Mouse (Mus musculus) midbrain, embryonic 14.5 days (tissue): Measurements from ENCODE around the gene C2cd4d. TPM values are rescaled to one million over a fixed set of nuclear protein-coding genes. Genes with fewer than 3 reads are reported as not detected.
A peak's percentile ranks its signal among the peaks of the same experiment; 100 is the strongest.

Experiments
- ATAC-seq: fragments of 200-750 bp; cut with Nextera tagmentation; 2 replicates; pipeline ENCODE4 v1.8.0; 2017; ENCODE audit warnings: moderate number of reproducible peaks, moderate library complexity; ENCODE audit not compliant: low FRiP score, low TSS enrichment
- DNase-seq: peaks from one replicate; pipeline ENCODE4 v3.0.0-alpha.2; 2015
- H3K27ac ChIP-seq: fragments of 300-500 bp; sonication (generic); replicated peaks from 2 replicates; pipeline ENCODE4 v1.5.1; 2014; ENCODE audit warnings: mild to moderate bottlenecking, low read depth, low read length, moderate library complexity
- H3K27me3 ChIP-seq: fragments of 300-500 bp; sonication (generic); 2 replicates; pipeline ENCODE4 v1.6.1; 2014; ENCODE audit warnings: low read length, control low read depth, mixed read lengths; ENCODE audit not compliant: control insufficient read depth, insufficient read depth
- H3K36me3 ChIP-seq: fragments of 300-500 bp; sonication (generic); 2 replicates; pipeline ENCODE4 v1.6.1; 2014; ENCODE audit warnings: low read length, control low read depth; ENCODE audit not compliant: control insufficient read depth, insufficient read depth
- H3K4me1 ChIP-seq: fragments of 300-500 bp; sonication (generic); 2 replicates; pipeline ENCODE4 v1.6.1; 2014; ENCODE audit warnings: mild to moderate bottlenecking, antibody characterized with exemption, low read length, control low read depth; ENCODE audit not compliant: control insufficient read depth, insufficient read depth
- H3K4me2 ChIP-seq: fragments of 300-500 bp; sonication (generic); 2 replicates; pipeline ENCODE4 v1.6.1; 2014; ENCODE audit warnings: mild to moderate bottlenecking, low read length, moderate library complexity
- H3K4me3 ChIP-seq: fragments of 300-500 bp; sonication (generic); replicated peaks from 2 replicates; pipeline ENCODE4 v1.5.1; 2014; ENCODE audit warnings: low read depth, low read length
- H3K9ac ChIP-seq: fragments of 300-500 bp; sonication (generic); replicated peaks from 2 replicates; pipeline ENCODE4 v1.6.1; 2014; ENCODE audit warnings: mild to moderate bottlenecking, low read length, moderate library complexity
- H3K9me3 ChIP-seq: fragments of 300-500 bp; sonication (generic); 2 replicates; pipeline ENCODE4 v1.6.1; 2016; ENCODE audit warnings: low read length, control low read depth, mixed read lengths; ENCODE audit not compliant: control insufficient read depth
- WGBS: fragments of 180-500 bp; shearing (Covaris S2); extraction: QIAGEN DNeasy Blood & Tissue Kit; methylation state at CpG from one replicate; pipeline ENCODE4 v1.1.7; 2014; 5-methylcytosine and 5-hydroxymethylcytosine counted together
- polyA plus RNA-seq: library from polyadenylated mRNA; unstranded; fragments of >200 nt; fragmentation: Nextera tagmentation; extraction: Ambion mirVana; gene quantifications from 2 replicates; pipeline ENCODE4 v1.2.1, GENCODE M21; 2014

Gene C2cd4d
- polyA plus RNA-seq, 1 experiment from 2014 or later = 3.1 TPM

GRCm38 (mm10) chr3:94372038-94372437 is 9.8 kb downstream of the C2cd4d start:
- Histone ChIP-seq H3K4me2 (peak overlapping the region; percentile 20), H3K27me3 (peaks cover 3% of the 10 kb centered on the region; the same call in 1 of the 2 replicates), H3K27ac (no peak overlapping the region), H3K9ac (no peak overlapping the region), H3K36me3 (no peaks in the 10 kb centered on the region), H3K9me3 (no peaks in the 10 kb centered on the region), H3K4me1 (peaks cover 9% of the 10 kb centered on the region), H3K4me3 (no peak overlapping the region)
- 0 out of 2 replicates have a peak, but pooled peaks have one; percentile 5 for ATAC-seq
- DNase-seq = no peak
- 0% methylated on average over 3 of the region's 3 CpGs for WGBS

GRCm38 (mm10) chr3:94372641-94373040 is 10.4 kb downstream of the C2cd4d start, which contains the start of gene Rorc:
TSS of gene Rorc (plus strand) at chr3:94372794.
- Histone ChIP-seq H3K4me1 (peaks cover 9% of the 10 kb centered on the region), H3K4me3 (no peak within 1 kb of the TSS), H3K36me3 (no peaks in the 10 kb centered on the region), H3K27me3 (peaks cover 3% of the 10 kb centered on the region; the same call in 1 of the 2 replicates), H3K9ac (no peak within 1 kb of the TSS; the same call in 1 of the 2 replicates), H3K27ac (no peak within 1 kb of the TSS), H3K9me3 (no peaks in the 10 kb centered on the region), H3K4me2 (peak within 1 kb of the TSS; percentile 38)
- no peak; the same call in 1 of the 2 replicates for ATAC-seq
- 19% methylated on average over 5 of the region's 5 CpGs for WGBS
- DNase-seq = no peak

- H3K4me3 ChIP-seq = no peak overlapping the region
- H3K9me3 ChIP-seq = no peaks in the 10 kb centered on the region
- H3K27me3 ChIP-seq = peaks cover 3% of the 10 kb centered on the region; the same call in 1 of the 2 replicates
- peaks cover 9% of the 10 kb centered on the region for H3K4me1 ChIP-seq
- H3K27ac ChIP-seq = no peak overlapping the region
- peak overlapping the region; percentile 38 for H3K4me2 ChIP-seq
- ATAC-seq (0 out of 2 replicates have a peak, but pooled peaks have one; percentile 19), DNase-seq (peak; percentile 33)
- no peak overlapping the region; the same call in 1 of the 2 replicates for H3K9ac ChIP-seq
- H3K36me3 ChIP-seq = no peaks in the 10 kb centered on the region
- 4% methylated on average over 10 of the region's 10 CpGs for whole genome bisulfite sequencing
These were observed 10.9 kb downstream of the C2cd4d start for GRCm38 (mm10) chr3:94373090-94373489.

GRCm38 (mm10) chr3:94373597-94374011 is 11.4 kb downstream of the C2cd4d start:
- Histone ChIP-seq H3K27me3 (peaks cover 3% of the 10 kb centered on the region; the same call in 1 of the 2 replicates), H3K4me1 (peaks cover 9% of the 10 kb centered on the region), H3K4me2 (peak overlapping the region; percentile 38), H3K9me3 (no peaks in the 10 kb centered on the region), H3K9ac (no peak overlapping the region), H3K27ac (no peak overlapping the region), H3K4me3 (no peak overlapping the region), H3K36me3 (no peaks in the 10 kb centered on the region)
- ATAC-seq = peak; percentile 37; the same call in 1 of the 2 replicates
- WGBS = 0% methylated on average over 5 of the region's 5 CpGs
- DNase-seq = peak; percentile 59

- ATAC-seq = no peak
- Histone ChIP-seq H3K4me2 (no peak overlapping the region), H3K36me3 (no peaks in the 10 kb centered on the region), H3K9me3 (no peaks in the 10 kb centered on the region), H3K27ac (no peak overlapping the region), H3K27me3 (peaks cover 3% of the 10 kb centered on the region; the same call in 1 of the 2 replicates), H3K4me1 (peaks cover 9% of the 10 kb centered on the region), H3K9ac (no peak overlapping the region), H3K4me3 (no peak overlapping the region)
- DNase-seq = no peak
These were observed 12.4 kb downstream of the C2cd4d start for GRCm38 (mm10) chr3:94374636-94375035.

- no peak overlapping the region for H3K9ac ChIP-seq
- ATAC-seq = no peak
- H3K4me2 ChIP-seq = no peak overlapping the region
- H3K27me3 ChIP-seq = peaks cover 3% of the 10 kb centered on the region; the same call in 1 of the 2 replicates
- H3K4me3 ChIP-seq = no peak overlapping the region
- DNase-seq = no peak
- no peak overlapping the region for H3K27ac ChIP-seq
- no peaks in the 10 kb centered on the region for H3K36me3 ChIP-seq
- H3K9me3 ChIP-seq = no peaks in the 10 kb centered on the region
- peaks cover 9% of the 10 kb centered on the region for H3K4me1 ChIP-seq
- WGBS = 83% methylated on average over 2 of the region's 2 CpGs
These were observed 12.9 kb downstream of the C2cd4d start for GRCm38 (mm10) chr3:94375146-94375545.

- Histone ChIP-seq H3K36me3 (no peaks in the 10 kb centered on the region), H3K27me3 (peaks cover 3% of the 10 kb centered on the region; the same call in 1 of the 2 replicates), H3K4me3 (no peak overlapping the region), H3K4me1 (peaks cover 9% of the 10 kb centered on the region), H3K4me2 (no peak overlapping the region), H3K9me3 (no peaks in the 10 kb centered on the region), H3K27ac (no peak overlapping the region), H3K9ac (no peak overlapping the region)
- 47% methylated on average over 5 of the region's 5 CpGs for WGBS
- ATAC-seq = no peak
- DNase-seq = no peak
These were observed 13.6 kb downstream of the C2cd4d start for GRCm38 (mm10) chr3:94375861-94376260.

- H3K4me3 ChIP-seq = no peak overlapping the region
- H3K27ac ChIP-seq = no peak overlapping the region
- no peaks in the 10 kb centered on the region for H3K9me3 ChIP-seq
- H3K36me3 ChIP-seq = no peaks in the 10 kb centered on the region
- no peak overlapping the region for H3K9ac ChIP-seq
- H3K4me2 ChIP-seq = no peak overlapping the region
- H3K27me3 ChIP-seq = peaks cover 3% of the 10 kb centered on the region; the same call in 1 of the 2 replicates
- H3K4me1 ChIP-seq = peaks cover 9% of the 10 kb centered on the region
- WGBS = 21% methylated on average over 13 of the region's 13 CpGs
- ATAC-seq (no peak), DNase-seq (no peak)
These were observed 15.0 kb downstream of the C2cd4d start for GRCm38 (mm10) chr3:94377028-94377923.
